Mouse (Mus musculus) stomach, embryonic 14.5 days (tissue): ENCODE data around the gene Il10rb. TPM values are rescaled to one million over a fixed set of nuclear protein-coding genes. Genes with fewer than 3 reads are reported as not detected.

Experiments used
- ATAC-seq: fragments of 200-750 bp; cut with Nextera tagmentation; 2 replicates; pipeline ENCODE4 v1.8.0; 2017; ENCODE audit warnings: low read depth, moderate TSS enrichment; ENCODE audit not compliant: insufficient number of reproducible peaks, insufficient read depth, low FRiP score
- H3K27ac ChIP-seq: fragments of 300-500 bp; sonication (generic); 2 replicates; pipeline ENCODE4 v1.5.1; 2014; ENCODE audit warnings: mild to moderate bottlenecking, low read length, moderate library complexity, mixed read lengths
- H3K27me3 ChIP-seq: fragments of 300-500 bp; sonication (generic); 2 replicates; pipeline ENCODE4 v1.6.1; 2014; ENCODE audit warnings: low read length, control low read depth, mixed read lengths; ENCODE audit not compliant: control insufficient read depth, insufficient read depth
- H3K36me3 ChIP-seq: fragments of 300-500 bp; sonication (generic); 2 replicates; pipeline ENCODE4 v1.6.1; 2014; ENCODE audit warnings: mild to moderate bottlenecking, control low read depth, low read length, moderate library complexity, mixed read lengths; ENCODE audit not compliant: control insufficient read depth, insufficient read depth
- H3K4me1 ChIP-seq: fragments of 300-500 bp; sonication (generic); 2 replicates; pipeline ENCODE4 v1.6.1; 2014; ENCODE audit warnings: low read length, control low read depth, mixed read lengths; ENCODE audit not compliant: control insufficient read depth, insufficient read depth
- H3K4me2 ChIP-seq: fragments of 300-500 bp; sonication (generic); replicated peaks from 2 replicates; pipeline ENCODE4 v1.6.1; 2014; ENCODE audit warnings: low read depth, low read length, control low read depth
- H3K4me3 ChIP-seq: fragments of 300-500 bp; sonication (generic); 2 replicates; pipeline ENCODE4 v1.5.1; 2014; ENCODE audit warnings: low read depth, low read length, control low read depth
- H3K9ac ChIP-seq: fragments of 300-500 bp; sonication (generic); replicated peaks from 2 replicates; pipeline ENCODE4 v1.6.1; 2014; ENCODE audit warnings: low read depth, mild to moderate bottlenecking, control low read depth, low read length, moderate library complexity, mixed read lengths
- H3K9me3 ChIP-seq: fragments of 300-500 bp; sonication (generic); 2 replicates; pipeline ENCODE4 v1.6.1; 2016; ENCODE audit warnings: low read depth, low read length, control low read depth; ENCODE audit not compliant: control insufficient read depth
- WGBS: fragments of 180-500 bp; shearing (Covaris S2); extraction: QIAGEN DNeasy Blood & Tissue Kit; methylation state at CpG from one replicate; pipeline ENCODE4 v1.1.7; 2014; 5-methylcytosine and 5-hydroxymethylcytosine counted together
- polyA plus RNA-seq: library from polyadenylated mRNA; unstranded; fragments of >200 nt; fragmentation: Nextera tagmentation; extraction: Ambion mirVana; gene quantifications from 2 replicates; pipeline ENCODE4 v1.2.1, GENCODE M21; 2014

Gene Il10rb
- polyA plus RNA-seq, 1 experiment from 2014 or later = 34.1 TPM

DNA sequence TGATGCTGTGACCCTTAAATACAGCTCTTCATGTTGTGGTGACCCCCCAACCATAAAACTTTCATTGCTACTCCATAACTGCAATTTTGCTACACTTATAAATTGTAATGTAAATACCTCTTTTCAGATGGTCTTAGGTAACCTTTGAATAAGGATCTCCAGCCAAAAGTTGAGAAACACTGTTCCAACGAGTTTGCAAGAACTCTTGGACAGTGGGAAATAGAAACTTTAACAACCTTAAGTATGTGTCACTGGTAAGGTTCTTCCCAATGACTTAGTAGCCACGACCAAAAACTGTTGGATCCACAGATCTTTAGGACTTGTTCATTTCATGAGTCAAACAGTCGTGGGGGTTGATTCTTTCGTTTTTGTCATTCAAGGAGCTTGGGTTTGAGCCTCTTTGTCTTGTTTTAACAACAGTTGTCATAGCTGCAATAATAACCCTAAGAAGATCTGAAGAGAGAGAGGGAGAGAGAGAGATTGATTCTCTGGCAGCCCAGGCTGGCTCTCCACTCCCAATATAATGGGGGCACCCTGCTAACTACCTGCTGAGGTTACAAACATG, 58.0 kb downstream of the Il10rb start:
- H3K9ac ChIP-seq = 0 out of 2 replicates have a peak overlapping the region, but pooled peaks have one; percentile 12
- H3K4me2 ChIP-seq = peak overlapping the region; percentile 92
- no peaks in the 10 kb centered on the region; the same call in 1 of the 2 replicates for H3K36me3 ChIP-seq
- peaks cover 10% of the 10 kb centered on the region for H3K4me1 ChIP-seq
- 82% methylated on average over 4 of the region's 4 CpGs for WGBS
- no peaks in the 10 kb centered on the region for H3K27me3 ChIP-seq
- no peaks in the 10 kb centered on the region for H3K9me3 ChIP-seq
- ATAC-seq = no peak
- peak overlapping the region; percentile 52; the same call in 1 of the 2 replicates for H3K27ac ChIP-seq
- peak overlapping the region; percentile 62 for H3K4me3 ChIP-seq

DNA sequence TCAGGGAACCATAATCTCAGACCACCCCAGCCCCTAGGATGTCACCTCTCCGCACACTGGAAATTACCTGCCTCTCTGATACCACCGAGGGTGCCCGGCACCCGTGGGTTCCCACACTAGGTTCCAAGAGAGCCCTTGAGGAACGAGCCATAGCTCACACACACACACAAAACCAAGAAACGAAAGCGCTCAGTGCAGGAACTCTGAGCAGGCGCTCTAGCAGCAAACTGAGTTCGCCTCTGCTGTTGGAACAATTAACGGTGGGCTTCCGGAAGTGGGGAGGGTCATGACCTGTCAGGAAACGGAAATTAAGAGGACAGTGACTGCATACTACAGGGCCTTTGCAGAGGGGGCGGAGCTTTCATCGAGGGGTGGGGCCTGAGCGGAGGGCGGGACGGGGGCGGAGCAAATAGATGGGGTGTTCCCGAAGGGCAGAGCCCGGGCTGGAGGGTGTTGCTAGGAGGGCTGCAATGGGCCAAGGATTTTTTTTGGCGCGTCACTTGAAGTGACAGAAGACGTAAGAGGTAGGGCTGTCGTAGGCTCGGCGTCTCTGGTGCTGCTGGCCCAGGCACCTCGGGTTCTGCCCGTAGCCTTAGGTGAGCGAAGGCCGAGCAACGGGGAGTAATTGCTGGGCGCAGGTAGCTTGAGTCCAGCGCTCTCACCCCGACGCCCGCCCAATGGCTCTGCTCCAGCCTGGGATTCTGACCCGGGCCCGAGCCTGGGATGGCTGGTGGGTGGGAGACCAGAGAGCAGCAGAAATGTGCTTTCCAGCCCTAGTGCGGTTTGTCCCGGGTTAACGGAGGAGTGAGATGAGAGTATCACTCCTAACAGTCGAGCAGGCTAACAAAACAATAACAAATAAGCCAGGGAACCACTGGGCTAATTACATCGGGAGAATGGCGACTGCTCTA, 58.9 kb downstream of the Il10rb start:
- Histone ChIP-seq H3K27ac (peak overlapping the region; percentile 52; the same call in 1 of the 2 replicates), H3K4me3 (peak overlapping the region; percentile 62), H3K9me3 (no peaks in the 10 kb centered on the region), H3K4me1 (peaks cover 10% of the 10 kb centered on the region), H3K27me3 (no peaks in the 10 kb centered on the region), H3K36me3 (no peaks in the 10 kb centered on the region; the same call in 1 of the 2 replicates), H3K4me2 (peak overlapping the region; percentile 92), H3K9ac (0 out of 2 replicates have a peak overlapping the region, but pooled peaks have one; percentile 38)
- WGBS = 2% methylated on average over 44 of the region's 44 CpGs
- ATAC-seq = peak; percentile 99

DNA sequence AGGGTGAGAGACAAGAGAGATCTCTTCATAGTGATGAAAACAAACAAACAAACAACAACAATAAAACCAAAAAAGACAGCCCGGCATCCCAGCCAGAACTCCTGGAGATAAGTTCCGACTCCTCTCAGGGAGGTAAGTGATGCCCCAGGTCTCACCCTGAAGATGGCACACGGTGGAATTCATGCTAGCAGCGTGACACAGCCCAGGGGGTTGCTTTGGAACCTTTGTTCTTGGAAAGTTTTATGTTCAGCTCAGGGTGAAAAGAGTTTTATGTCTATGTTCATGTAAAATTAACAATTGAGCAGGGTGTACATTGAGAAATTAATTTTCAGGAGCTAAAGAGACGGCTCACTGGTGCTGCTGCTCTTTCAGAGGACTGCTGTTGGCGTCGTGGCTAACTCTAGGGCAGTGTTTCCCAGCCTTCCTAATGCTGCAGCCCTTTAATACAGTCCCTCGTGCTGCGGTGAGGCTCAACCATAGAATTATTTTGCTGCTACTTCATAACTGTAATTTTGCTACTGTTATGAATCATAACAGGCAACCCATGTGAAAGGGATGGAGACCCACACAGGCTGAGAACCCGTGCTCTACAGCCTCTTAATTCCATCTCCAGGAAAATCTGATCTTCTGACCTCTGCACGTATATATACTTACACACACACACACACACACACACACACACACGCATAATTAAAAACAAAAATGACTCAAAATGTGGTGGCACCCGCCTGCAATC, 59.7 kb downstream of the Il10rb start:
- ATAC-seq = no peak
- Histone ChIP-seq H3K4me2 (peak overlapping the region; percentile 92), H3K27me3 (no peaks in the 10 kb centered on the region), H3K9me3 (no peaks in the 10 kb centered on the region), H3K4me3 (peak overlapping the region; percentile 62), H3K4me1 (peaks cover 10% of the 10 kb centered on the region), H3K36me3 (no peaks in the 10 kb centered on the region; the same call in 1 of the 2 replicates), H3K27ac (peak overlapping the region; percentile 16; the same call in 1 of the 2 replicates), H3K9ac (0 out of 2 replicates have a peak overlapping the region, but pooled peaks have one; percentile 38)
- WGBS = 48% methylated on average over 13 of the region's 13 CpGs

DNA sequence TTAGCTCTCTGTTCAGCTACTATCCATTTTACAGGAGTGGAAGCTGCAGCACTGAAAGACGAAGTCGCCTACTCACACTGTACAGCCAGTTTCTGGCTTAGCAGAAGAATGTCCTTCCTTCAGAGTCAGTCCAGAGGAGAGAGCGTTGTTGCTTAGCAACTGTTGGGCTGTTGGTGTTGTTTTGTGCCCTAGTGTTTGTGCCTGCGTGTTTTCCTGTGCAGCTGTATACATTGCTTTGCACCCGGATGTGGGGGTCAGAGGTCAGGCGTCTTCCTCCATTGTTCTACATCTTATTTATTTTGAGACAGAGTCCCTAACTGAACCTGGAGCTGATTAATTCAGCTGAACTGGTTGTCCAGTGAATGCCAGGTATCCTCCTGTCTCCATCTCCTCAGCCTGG, 60.6 kb downstream of the Il10rb start:
- no peak overlapping the region for H3K4me2 ChIP-seq
- 66% methylated on average over 6 of the region's 6 CpGs for WGBS
- H3K27me3 ChIP-seq = no peaks in the 10 kb centered on the region
- no peaks in the 10 kb centered on the region; the same call in 1 of the 2 replicates for H3K36me3 ChIP-seq
- H3K4me1 ChIP-seq = peaks cover 10% of the 10 kb centered on the region
- no peak for ATAC-seq
- H3K9ac ChIP-seq = no peak overlapping the region
- H3K4me3 ChIP-seq = no peak overlapping the region
- no peak overlapping the region for H3K27ac ChIP-seq
- H3K9me3 ChIP-seq = no peaks in the 10 kb centered on the region

DNA sequence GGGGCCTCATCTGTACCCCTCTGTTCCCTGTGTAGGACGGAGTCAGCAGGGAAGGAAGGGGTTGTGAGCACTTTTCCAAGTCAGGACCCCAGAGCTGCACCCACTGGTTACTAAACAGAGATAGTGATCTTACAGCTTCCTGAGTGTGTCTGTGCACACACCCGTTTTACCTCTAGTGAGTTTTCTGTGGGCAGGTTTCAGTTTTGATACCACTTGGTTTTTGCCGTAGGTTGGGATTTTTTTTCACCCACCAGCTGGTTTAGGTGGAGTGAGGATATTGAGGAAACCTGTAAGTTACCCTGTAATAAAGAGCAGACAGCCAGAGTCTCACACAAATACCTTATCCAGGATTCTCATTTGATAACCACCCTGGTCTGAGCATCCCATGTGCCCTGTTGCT, 64.5 kb downstream of the Il10rb start:
- peaks cover 3% of the 10 kb centered on the region for H3K4me1 ChIP-seq
- no peaks in the 10 kb centered on the region for H3K9me3 ChIP-seq
- no peak overlapping the region for H3K27ac ChIP-seq
- H3K36me3 ChIP-seq = no peaks in the 10 kb centered on the region; the same call in 1 of the 2 replicates
- no peak overlapping the region for H3K4me3 ChIP-seq
- H3K9ac ChIP-seq = no peak overlapping the region
- no peaks in the 10 kb centered on the region for H3K27me3 ChIP-seq
- no peak overlapping the region for H3K4me2 ChIP-seq
- WGBS = 79% methylated on average over 3 of the region's 3 CpGs
- no peak for ATAC-seq

DNA sequence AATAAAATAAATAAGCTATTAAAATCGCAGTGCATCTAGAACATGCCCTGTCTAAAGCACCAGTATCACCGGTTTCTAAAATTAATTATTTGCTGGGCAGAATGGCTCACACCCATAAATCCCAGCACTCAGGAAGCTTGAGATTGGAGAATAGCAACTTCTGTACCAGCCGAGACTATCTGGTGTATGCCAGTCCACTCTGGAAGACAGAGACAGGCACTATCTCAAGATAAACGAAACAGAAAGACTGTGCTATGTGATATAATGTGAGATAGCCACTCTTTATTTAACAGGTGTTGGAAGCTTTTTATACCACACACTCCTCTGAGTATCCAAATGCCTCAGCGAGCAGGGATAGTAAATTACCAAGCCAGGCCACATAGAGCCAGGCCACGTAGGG, 65.5 kb downstream of the Il10rb start:
- no peaks in the 10 kb centered on the region for H3K27me3 ChIP-seq
- no peak overlapping the region for H3K4me2 ChIP-seq
- no peak for ATAC-seq
- no peaks in the 10 kb centered on the region for H3K4me1 ChIP-seq
- no peak overlapping the region for H3K9ac ChIP-seq
- no peaks in the 10 kb centered on the region for H3K9me3 ChIP-seq
- H3K4me3 ChIP-seq = no peak overlapping the region
- no peak overlapping the region for H3K27ac ChIP-seq
- 73% methylated on average over 6 of the region's 6 CpGs for WGBS
- no peaks in the 10 kb centered on the region; the same call in 1 of the 2 replicates for H3K36me3 ChIP-seq

Other genes starting within 250 kb of the Il10rb start
- gene Olig2, start 180.7 kb upstream of the Il10rb start, polyA plus RNA-seq = not detected in 2 replicates
- gene Olig1, start 136.4 kb upstream of the Il10rb start, polyA plus RNA-seq = 0.11 TPM in 1 of 2 replicates, not detected in the other
- gene Ifnar2, start 33.4 kb upstream of the Il10rb start, polyA plus RNA-seq = 50.8 and 51.3 TPM in 2 replicates
- not detected in 2 replicates for gene Gm21970, start 14.4 kb upstream of the Il10rb start, polyA plus RNA-seq
- gene Ifnar1, start 79.1 kb downstream of the Il10rb start, polyA plus RNA-seq = 61.7 and 63.9 TPM in 2 replicates
- gene Ifngr2, start 140.9 kb downstream of the Il10rb start, polyA plus RNA-seq = 44.0 and 51.8 TPM in 2 replicates
- 29.7 and 33.3 TPM in 2 replicates for gene Tmem50b, start 191.6 kb downstream of the Il10rb start, polyA plus RNA-seq
- 2.7 and 4.1 TPM in 2 replicates for gene Dnajc28, start 212.9 kb downstream of the Il10rb start, polyA plus RNA-seq
- 95.8 and 114 TPM in 2 replicates for gene Gart, start 240.8 kb downstream of the Il10rb start, polyA plus RNA-seq
- gene Son, start 241.3 kb downstream of the Il10rb start, polyA plus RNA-seq = 181 and 182 TPM in 2 replicates